Mouse (Mus musculus) midbrain, embryonic 15.5 days (tissue): ENCODE measurements around the gene Tomm70a. TPM values are rescaled to one million over a fixed set of nuclear protein-coding genes. Genes with fewer than 3 reads are reported as not detected.
A peak's percentile ranks its signal among the peaks of the same experiment; 100 is the strongest.
"Not testable (repeated sequence)": the region's sequence is repeated elsewhere in the genome, so short reads cannot be mapped to it uniquely, and the experiment has no call there.

Source experiments
- ATAC-seq: fragments of 200-750 bp; cut with Nextera tagmentation; replicated peaks from 2 replicates; pipeline ENCODE4 v1.8.0; 2017; ENCODE audit warnings: moderate TSS enrichment
- H3K27ac ChIP-seq: fragments of 300-500 bp; sonication (generic); 2 replicates; pipeline ENCODE4 v1.5.1; 2015; ENCODE audit warnings: mild to moderate bottlenecking, inconsistent platforms
- H3K27me3 ChIP-seq: fragments of 300-500 bp; sonication (generic); replicated peaks from 2 replicates; pipeline ENCODE4 v1.6.1; 2015; ENCODE audit warnings: inconsistent platforms
- H3K36me3 ChIP-seq: fragments of 300-500 bp; sonication (generic); replicated peaks from 2 replicates; pipeline ENCODE4 v1.6.1; 2015; ENCODE audit warnings: inconsistent platforms
- H3K4me1 ChIP-seq: fragments of 300-500 bp; sonication (generic); 2 replicates; pipeline ENCODE4 v1.6.1; 2015; ENCODE audit warnings: inconsistent platforms
- H3K4me2 ChIP-seq: fragments of 300-500 bp; sonication (generic); 2 replicates; pipeline ENCODE4 v1.6.1; 2015; ENCODE audit warnings: inconsistent platforms, mild to moderate bottlenecking, moderate library complexity
- H3K4me3 ChIP-seq: fragments of 300-500 bp; sonication (generic); 2 replicates; pipeline ENCODE4 v1.5.1; 2015; ENCODE audit warnings: mild to moderate bottlenecking, inconsistent platforms
- H3K9ac ChIP-seq: fragments of 300-500 bp; sonication (generic); 2 replicates; pipeline ENCODE4 v1.6.1; 2015; ENCODE audit warnings: mild to moderate bottlenecking, inconsistent platforms
- H3K9me3 ChIP-seq: fragments of 300-500 bp; sonication (generic); 2 replicates; pipeline ENCODE4 v1.6.1; 2016; ENCODE audit warnings: inconsistent platforms
- WGBS: fragments of 180-500 bp; shearing (Covaris S2); methylation state at CpG from one replicate; pipeline ENCODE4 v1.1.7; 2015; ENCODE audit warnings: mixed read lengths; 5-methylcytosine and 5-hydroxymethylcytosine counted together
- polyA plus RNA-seq: library from polyadenylated mRNA; unstranded; fragments of >200 nt; fragmentation: Nextera tagmentation; extraction: Ambion mirVana; gene quantifications from 2 replicates; pipeline ENCODE4 v1.2.1, GENCODE M21; 2015

Tomm70a gene
- polyA plus RNA-seq, 1 experiment from 2014 or later, result 65.1 TPM

DNA sequence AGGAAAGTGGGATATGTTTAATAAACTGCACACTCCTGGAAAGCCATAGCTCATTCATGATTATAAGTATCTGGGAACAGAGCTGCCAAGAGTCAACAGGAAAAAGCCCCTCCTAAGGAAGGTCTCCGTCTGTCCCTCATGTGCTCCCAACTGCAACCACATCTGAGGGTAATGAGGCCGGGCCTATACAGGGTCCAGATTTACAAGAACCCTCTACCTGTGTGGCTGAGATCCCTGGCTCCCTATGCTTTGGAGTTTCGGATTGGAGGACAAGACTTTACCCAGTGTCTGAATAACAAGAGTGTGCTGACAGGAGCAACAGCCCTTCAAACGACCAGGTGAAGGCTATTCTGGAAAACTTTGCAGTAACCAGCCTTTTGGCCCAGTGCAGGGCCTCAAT is 36.2 kb downstream of the Tomm70a start:
- Histone ChIP-seq H3K4me1 (no peaks in the 10 kb centered on the region), H3K27ac (no peak overlapping the region), H3K4me3 (no peak overlapping the region), H3K36me3 (peaks cover 20% of the 10 kb centered on the region), H3K9me3 (no peaks in the 10 kb centered on the region), H3K27me3 (no peaks in the 10 kb centered on the region), H3K4me2 (no peak overlapping the region), H3K9ac (no peak overlapping the region)
- no peak for ATAC-seq
- WGBS, result 85% methylated on average over 4 of the region's 4 CpGs

DNA sequence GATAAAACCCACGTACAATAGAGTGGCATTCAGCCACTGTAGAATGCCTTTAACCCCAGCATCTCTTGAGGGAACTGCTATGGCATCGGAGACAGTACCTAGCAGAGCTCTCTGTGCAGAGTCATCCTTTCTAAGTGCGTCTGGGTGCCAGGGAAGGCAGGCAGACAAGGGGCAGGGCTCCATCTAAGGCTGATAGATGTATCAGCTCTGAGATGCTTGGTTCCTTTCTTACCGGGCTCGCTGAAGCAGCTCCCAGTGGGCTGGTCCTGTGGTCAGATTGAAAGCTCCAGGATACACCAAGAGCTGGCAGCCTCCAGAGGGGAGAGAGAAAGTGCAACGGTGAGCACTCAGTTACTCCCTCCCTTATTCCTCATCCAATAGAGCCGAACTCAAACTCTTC is 38.3 kb downstream of the Tomm70a start:
- no peak overlapping the region for H3K4me2 ChIP-seq
- no peak overlapping the region for H3K4me3 ChIP-seq
- 72% methylated on average over 7 of the region's 7 CpGs for WGBS
- H3K4me1 ChIP-seq, result no peaks in the 10 kb centered on the region
- H3K27me3 ChIP-seq, result no peaks in the 10 kb centered on the region
- no peak overlapping the region for H3K9ac ChIP-seq
- no peaks in the 10 kb centered on the region for H3K9me3 ChIP-seq
- H3K36me3 ChIP-seq, result peaks cover 17% of the 10 kb centered on the region
- H3K27ac ChIP-seq, result no peak overlapping the region
- no peak for ATAC-seq

DNA sequence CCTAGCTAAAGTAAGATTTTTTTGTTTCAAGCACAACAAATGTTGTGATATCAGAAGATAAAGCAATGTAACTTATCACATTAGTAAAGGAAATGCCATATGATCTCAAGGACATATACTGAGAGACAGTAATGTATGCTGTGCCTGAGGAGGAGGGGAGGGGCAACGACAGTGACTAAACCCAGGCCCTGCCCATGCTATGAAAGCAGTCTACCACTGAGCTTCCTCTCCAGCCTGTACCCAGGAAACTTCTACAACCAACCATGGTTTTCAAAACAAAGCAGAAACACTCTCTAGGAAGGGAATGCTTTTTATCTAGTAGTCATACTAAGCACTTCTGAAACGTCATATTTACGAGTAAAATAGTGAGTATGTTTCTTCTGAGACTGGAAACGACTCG is 41.3 kb downstream of the Tomm70a start:
- Histone ChIP-seq H3K27ac (no peak overlapping the region), H3K9me3 (no peaks in the 10 kb centered on the region), H3K27me3 (no peaks in the 10 kb centered on the region), H3K4me2 (no peak overlapping the region), H3K4me1 (peaks cover 9% of the 10 kb centered on the region), H3K9ac (no peak overlapping the region), H3K4me3 (no peak overlapping the region), H3K36me3 (no peaks in the 10 kb centered on the region; the same call in 1 of the 2 replicates)
- WGBS, result 94% methylated on average over 5 of the region's 5 CpGs
- no peak for ATAC-seq

DNA sequence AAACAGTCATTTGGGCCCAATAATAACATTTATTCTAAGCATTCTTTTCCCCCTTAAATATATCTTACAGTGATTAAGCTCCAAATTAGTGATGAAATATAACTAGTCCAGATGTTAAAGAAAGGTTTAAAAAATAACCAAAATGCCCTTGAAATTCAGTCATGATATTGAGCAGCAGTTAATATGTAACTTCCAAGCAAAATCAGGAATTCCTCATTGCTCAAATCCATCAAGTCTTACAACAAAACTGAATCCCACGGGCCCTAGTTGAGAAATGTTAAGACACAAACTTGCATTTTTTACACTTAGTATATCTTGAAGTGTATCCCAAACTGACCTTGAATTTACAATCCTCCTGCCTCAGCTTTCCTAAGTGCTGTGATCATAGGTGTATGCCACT is 42.2 kb downstream of the Tomm70a start:
- Histone ChIP-seq H3K4me2 (no peak overlapping the region), H3K36me3 (no peaks in the 10 kb centered on the region), H3K27ac (no peak overlapping the region), H3K4me1 (peaks cover 17% of the 10 kb centered on the region), H3K9ac (no peak overlapping the region), H3K4me3 (no peak overlapping the region), H3K9me3 (no peaks in the 10 kb centered on the region), H3K27me3 (no peaks in the 10 kb centered on the region)
- WGBS, result 96% methylated on average over 1 of the region's 1 CpGs
- no peak for ATAC-seq

DNA sequence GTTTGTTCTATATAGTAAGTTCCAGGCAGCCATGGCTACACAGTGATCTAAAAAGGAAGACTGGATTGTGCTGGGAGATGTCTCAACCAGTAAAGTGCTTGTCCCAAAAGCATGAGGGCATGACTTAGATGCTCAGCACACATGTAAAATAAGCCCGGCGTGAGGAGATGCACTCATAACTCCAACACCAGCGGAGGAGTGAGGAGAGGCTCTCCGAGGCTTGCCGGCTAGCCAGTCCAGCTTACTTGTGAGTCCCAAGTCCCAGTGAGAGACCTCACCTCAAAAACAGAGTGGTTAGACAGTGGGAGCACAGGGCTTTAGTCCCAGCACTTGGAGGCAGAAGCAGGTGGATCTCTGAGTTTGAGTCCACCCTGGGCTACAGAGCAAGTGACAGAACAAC is 43.7 kb downstream of the Tomm70a start:
- WGBS, result 98% methylated on average over 5 of the region's 5 CpGs

DNA sequence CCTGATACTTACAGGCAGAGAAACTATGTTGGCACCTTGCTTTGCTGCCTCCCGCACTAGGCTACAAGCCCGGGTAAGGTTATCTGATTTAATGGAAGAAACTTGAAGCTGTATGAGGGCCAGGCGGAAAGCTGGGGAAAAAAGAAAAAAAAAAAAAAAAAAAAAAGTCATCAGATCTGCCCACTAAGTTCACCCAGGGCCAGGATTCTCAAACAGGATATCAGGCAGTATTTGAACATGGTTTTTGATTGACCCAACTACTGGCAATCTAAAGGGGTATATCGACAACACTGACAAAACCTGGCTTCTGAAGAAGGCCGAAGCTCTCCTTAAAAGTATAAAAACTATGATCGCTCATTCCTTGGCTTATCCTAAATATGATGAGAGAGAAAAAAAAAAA is 44.6 kb downstream of the Tomm70a start:
- peak overlapping the region; percentile 86 for H3K4me2 ChIP-seq
- H3K4me3 ChIP-seq, result peak overlapping the region; percentile 94
- peaks cover 5% of the 10 kb centered on the region for H3K36me3 ChIP-seq
- no peaks in the 10 kb centered on the region for H3K27me3 ChIP-seq
- no peak overlapping the region for H3K9ac ChIP-seq
- 92% methylated on average over 6 of the region's 6 CpGs for WGBS
- H3K9me3 ChIP-seq, result no peaks in the 10 kb centered on the region
- H3K27ac ChIP-seq, result no peak overlapping the region
- peaks cover 17% of the 10 kb centered on the region for H3K4me1 ChIP-seq
- no peak for ATAC-seq

More for the DNA sequence above, 43.7 kb downstream of the Tomm70a start:
- Histone ChIP-seq H3K4me2 (no peak overlapping the region), H3K27ac (no peak overlapping the region), H3K9ac (no peak overlapping the region), H3K4me1 (peaks cover 17% of the 10 kb centered on the region), H3K27me3 (no peaks in the 10 kb centered on the region), H3K9me3 (no peaks in the 10 kb centered on the region), H3K36me3 (peaks cover under 1% of the 10 kb centered on the region; the same call in 1 of the 2 replicates), H3K4me3 (no peak overlapping the region)
- ATAC-seq, result no peak

DNA sequence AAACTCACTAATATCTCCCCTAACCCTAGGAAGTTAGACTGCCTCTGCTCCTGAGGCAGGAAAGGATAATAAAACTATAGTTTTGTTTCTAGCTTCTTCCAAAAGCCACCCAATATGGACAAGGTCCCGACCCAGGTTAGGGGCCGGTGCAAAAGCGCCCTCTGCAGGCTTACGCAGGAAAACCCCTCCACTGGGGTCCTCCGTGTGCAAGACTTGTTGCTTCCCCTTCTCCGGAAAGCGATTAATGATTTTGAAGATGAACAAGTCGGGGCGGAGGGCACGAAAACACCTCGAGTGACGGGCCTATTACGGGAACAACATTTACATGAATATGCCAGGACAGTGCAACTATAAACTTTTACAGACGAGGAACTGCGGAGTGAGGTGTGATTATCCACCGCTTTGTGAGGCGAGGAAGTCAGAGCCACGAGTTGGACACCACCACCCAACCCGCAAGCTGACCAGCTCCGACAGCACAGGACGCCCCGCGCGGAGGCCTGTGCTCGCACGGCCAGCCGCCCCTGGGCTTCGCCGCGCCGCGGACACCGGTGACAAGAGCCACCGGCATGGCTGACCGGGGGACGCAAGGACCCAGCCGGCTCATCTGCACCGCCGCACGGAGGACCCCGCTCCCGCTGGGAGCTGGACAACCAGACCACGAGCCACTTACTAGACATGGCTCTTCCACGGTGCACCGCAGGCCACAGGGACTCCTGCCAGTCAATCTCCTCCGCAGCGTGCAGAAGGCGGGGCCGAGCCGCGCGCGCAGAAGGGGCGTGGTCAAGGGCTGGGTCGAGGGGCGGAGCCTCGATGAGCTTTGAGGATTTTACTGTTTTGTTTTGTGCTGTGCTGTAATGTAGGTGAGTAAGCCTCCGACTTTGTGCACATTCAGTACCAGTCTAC is 45.4 kb downstream of the Tomm70a start, which contains the start of gene Nit2:
Gene Nit2, minus strand, starts transcription at position 731 of the 903 bp plus-strand sequence.
- peak; percentile 99 for ATAC-seq
- H3K4me1 ChIP-seq, result peaks cover 17% of the 10 kb centered on the region
- H3K4me3 ChIP-seq, result peak within 1 kb of the TSS; percentile 94
- H3K27me3 ChIP-seq, result no peaks in the 10 kb centered on the region
- peak within 1 kb of the TSS; percentile 87 for H3K27ac ChIP-seq
- H3K9me3 ChIP-seq, result no peaks in the 10 kb centered on the region
- peaks cover 10% of the 10 kb centered on the region for H3K36me3 ChIP-seq
- peak within 1 kb of the TSS; percentile 86 for H3K4me2 ChIP-seq
- H3K9ac ChIP-seq, result peak within 1 kb of the TSS; percentile 86
- WGBS, result under 1% methylated on average over 58 of the region's 58 CpGs

DNA sequence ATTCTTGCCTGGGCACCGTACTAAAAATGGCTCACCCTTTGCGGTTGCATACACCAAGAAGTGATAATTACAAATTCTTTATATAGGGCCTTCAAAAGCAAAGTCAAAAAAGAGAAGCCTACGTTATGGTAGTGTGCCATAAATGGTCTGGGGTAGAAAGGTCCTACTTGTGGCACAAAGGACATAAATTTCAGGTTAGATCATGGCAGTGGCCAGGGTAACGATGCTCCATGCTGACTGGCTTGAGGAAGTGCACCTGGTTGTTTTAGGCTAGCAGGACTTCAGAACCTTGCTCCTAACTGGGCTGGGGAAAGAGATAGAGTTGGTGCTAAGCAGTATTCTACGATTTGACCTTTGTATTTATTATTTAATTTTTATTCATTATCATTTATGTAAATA is 46.0 kb downstream of the Tomm70a start:
- Histone ChIP-seq H3K9me3 (no peaks in the 10 kb centered on the region), H3K4me2 (peak overlapping the region; percentile 86), H3K4me1 (peaks cover 17% of the 10 kb centered on the region), H3K27me3 (no peaks in the 10 kb centered on the region), H3K9ac (peak overlapping the region; percentile 86), H3K27ac (peak overlapping the region; percentile 87), H3K4me3 (peak overlapping the region; percentile 94), H3K36me3 (peaks cover 13% of the 10 kb centered on the region)
- peak; percentile 72 for ATAC-seq
- 36% methylated on average over 5 of the region's 5 CpGs for WGBS

DNA sequence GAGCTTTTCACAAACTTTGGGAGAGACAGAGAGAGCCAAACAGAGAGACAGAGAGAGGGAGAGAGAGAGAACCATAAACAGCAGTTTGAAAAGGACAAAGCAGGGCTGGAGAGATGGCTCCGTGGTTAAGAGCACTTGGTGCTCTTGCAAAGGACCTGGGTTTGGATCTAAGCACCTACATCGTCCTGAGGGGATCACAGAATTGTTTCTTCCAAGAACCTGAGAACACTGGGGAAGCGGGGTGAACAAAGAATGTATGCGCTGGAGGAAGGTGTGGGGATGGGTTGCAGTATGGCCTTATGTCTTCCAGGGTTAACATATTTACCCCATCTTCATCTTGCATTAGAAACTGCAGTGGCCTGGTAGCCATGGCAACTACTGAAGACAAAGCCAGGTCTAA is 46.7 kb downstream of the Tomm70a start:
- H3K27me3 ChIP-seq, result no peaks in the 10 kb centered on the region
- 46% methylated on average over 4 of the region's 4 CpGs for WGBS
- H3K9me3 ChIP-seq, result no peaks in the 10 kb centered on the region
- no peak for ATAC-seq
- 0 out of 2 replicates have a peak overlapping the region, but pooled peaks have one; percentile 86 for H3K4me2 ChIP-seq
- peaks cover 17% of the 10 kb centered on the region for H3K4me1 ChIP-seq
- no peak overlapping the region for H3K9ac ChIP-seq
- H3K27ac ChIP-seq, result no peak overlapping the region
- H3K36me3 ChIP-seq, result peaks cover 17% of the 10 kb centered on the region
- H3K4me3 ChIP-seq, result no peak overlapping the region

DNA sequence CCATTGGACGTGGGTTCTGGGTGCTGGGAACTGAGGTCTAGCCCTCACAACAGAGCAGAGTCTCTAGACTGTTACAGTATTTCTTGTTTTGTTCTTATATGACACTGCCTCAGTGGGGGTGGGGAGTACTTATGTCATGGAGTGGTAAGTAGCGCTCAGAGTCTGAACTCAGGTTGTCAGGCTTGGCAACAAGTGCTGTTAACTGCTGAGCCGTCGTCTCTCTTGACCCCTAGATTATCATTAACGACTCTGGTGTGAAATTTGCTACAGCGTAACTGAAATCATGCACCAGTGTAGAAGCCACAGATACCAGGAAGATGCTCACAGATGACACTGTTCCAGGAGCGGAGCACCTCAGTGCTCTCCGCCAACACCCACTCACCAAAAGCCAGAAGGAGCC is 49.7 kb downstream of the Tomm70a start:
- Histone ChIP-seq H3K9me3 (no peaks in the 10 kb centered on the region), H3K36me3 (peaks cover 17% of the 10 kb centered on the region), H3K27ac (no peak overlapping the region), H3K4me3 (no peak overlapping the region), H3K27me3 (no peaks in the 10 kb centered on the region), H3K9ac (no peak overlapping the region), H3K4me1 (peaks cover 17% of the 10 kb centered on the region), H3K4me2 (no peak overlapping the region)
- WGBS, result 94% methylated on average over 8 of the region's 8 CpGs
- no peak for ATAC-seq

DNA sequence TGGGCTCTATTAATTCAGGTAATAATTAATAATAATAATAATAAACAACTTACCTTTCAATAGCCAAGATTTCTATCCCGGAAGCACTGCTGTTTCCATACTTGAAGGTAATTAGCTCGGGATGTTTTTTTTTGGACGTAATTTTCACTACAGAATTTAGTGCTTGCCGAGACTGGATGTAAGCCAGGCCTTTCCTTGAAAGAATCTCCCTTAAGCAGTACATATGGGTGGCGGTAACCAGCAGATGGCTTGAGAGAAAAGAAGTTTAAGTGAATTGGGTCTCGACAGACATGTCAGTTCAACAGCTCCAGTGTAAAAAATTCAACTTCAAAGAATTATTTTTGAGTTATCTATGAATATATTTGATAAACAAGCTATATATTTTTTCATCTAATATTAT is 50.1 kb downstream of the Tomm70a start:
- WGBS, result 90% methylated on average over 6 of the region's 6 CpGs
- no peak for ATAC-seq
- H3K27ac ChIP-seq, result no peak overlapping the region
- no peak overlapping the region for H3K9ac ChIP-seq
- H3K27me3 ChIP-seq, result no peaks in the 10 kb centered on the region
- H3K4me3 ChIP-seq, result no peak overlapping the region
- no peak overlapping the region for H3K4me2 ChIP-seq
- peaks cover 13% of the 10 kb centered on the region for H3K4me1 ChIP-seq
- H3K9me3 ChIP-seq, result no peaks in the 10 kb centered on the region
- H3K36me3 ChIP-seq, result peaks cover 17% of the 10 kb centered on the region

DNA sequence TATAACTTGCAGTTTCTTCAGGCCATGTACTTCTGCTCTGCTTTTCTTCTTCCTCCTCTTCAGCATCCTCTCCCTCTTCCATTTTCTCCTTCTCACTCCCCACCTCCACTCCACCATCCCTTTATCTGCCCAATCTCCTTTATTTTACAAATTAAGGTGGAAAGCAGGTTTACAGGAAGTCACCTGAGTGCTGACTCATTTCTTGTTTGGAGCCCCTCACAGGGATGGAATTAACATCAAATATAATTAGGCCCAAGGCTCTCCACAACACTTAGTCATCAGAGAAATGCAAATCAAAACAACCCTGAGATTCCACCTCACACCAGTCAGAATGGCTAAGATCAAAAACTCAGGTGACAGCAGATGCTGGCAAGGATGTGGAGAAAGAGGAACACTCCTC is 53.0 kb downstream of the Tomm70a start:
- H3K27me3 ChIP-seq, H3K4me2 ChIP-seq, H3K4me3 ChIP-seq, H3K9me3 ChIP-seq, H3K9ac ChIP-seq, H3K27ac ChIP-seq, H3K4me1 ChIP-seq, ATAC-seq: not testable (repeated sequence)
- peaks cover 17% of the 10 kb centered on the region for H3K36me3 ChIP-seq

DNA sequence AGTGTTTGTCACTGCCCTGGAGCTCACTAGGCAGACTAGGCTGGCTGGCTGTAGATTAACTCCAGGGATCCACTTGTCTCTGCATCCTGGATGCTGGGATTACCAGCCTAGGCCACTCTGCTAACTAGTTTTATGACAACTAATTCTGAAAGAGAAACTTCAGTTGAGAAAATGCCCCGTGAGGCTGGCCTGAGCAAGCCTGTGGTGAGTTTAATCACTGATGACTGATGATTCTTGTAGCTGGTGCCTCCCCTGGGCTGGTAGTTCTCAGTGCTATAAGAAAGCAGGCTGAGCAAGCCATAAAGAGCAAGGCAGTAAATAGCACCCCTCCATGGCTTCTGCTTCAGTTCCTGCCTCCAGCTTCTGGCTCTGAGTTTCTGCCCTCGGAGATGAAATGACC is 54.2 kb downstream of the Tomm70a start:
- Histone ChIP-seq H3K4me2 (no peak overlapping the region), H3K9me3 (no peaks in the 10 kb centered on the region), H3K4me1 (no peaks in the 10 kb centered on the region), H3K36me3 (peaks cover 14% of the 10 kb centered on the region; the same call in 1 of the 2 replicates), H3K27me3 (no peaks in the 10 kb centered on the region), H3K9ac (no peak overlapping the region), H3K27ac (no peak overlapping the region), H3K4me3 (no peak overlapping the region)
- ATAC-seq, result no peak
- 81% methylated on average over 2 of the region's 2 CpGs for WGBS
